Mouse (Mus musculus): Measurements from ENCODE around the gene Tlr6.
A peak's percentile ranks its signal among the peaks of the same experiment; 100 is the strongest.

Tlr6 gene

DNA sequence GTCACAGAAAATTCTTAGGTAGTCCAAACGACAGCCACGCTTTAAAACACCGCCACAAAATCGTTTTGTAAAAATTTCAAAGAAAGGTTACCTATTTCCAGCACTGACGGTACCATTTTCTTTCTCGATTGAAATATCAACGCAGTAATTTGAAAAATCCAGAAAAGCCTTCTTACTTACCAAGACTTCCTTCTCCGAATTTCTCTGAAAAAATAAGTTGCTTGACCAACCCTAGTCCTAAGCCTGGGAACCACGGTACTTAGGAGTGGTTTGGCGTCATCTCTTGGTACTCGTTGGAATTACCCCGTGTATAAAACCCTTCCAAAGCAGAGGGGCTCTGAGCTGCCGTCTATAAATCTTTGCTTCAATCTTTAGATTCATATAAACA is at the start of gene Tlr6:
Tlr6 (minus strand) TSS at position 255 of the 388 bp plus-strand sequence.
- no peaks in the 10 kb centered on the region for H3K36me3 ChIP-seq (ENCODE audit: control insufficient read depth, insufficient read depth, low read length, poor library complexity, severe bottlenecking)
- H3K27me3 ChIP-seq (ENCODE audit: control insufficient read depth, insufficient read depth, low read length, poor library complexity, severe bottlenecking), result no peaks in the 10 kb centered on the region
- DNase-seq (ENCODE audit: low read depth, low spot score), result peak; percentile 63

DNA sequence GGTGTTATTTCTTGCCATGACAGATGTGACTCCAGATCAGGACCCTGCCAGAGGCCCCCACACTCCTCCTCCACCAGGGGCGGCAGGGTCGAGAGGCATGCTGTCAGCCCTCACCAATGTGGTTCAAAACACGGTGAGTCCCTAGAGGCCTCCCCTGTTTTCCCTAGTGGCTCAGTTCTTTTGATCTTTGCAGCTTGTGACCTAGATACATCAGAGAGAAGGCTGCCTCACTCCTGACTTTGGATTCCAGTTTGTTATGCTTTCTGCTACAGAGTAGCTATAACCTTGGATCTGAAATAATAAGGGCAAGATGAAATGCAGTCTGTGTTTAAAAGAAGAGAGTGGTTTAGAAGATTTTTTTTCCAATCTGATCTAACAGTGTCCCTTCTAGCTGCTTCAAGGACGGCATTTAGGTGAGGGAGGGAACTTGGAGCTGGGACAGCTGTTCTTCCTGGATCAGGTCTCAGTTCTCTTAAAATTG is 46.2 kb upstream of the Tlr6 start:
- H3K36me3 ChIP-seq (ENCODE audit: control insufficient read depth, insufficient read depth, low read length, poor library complexity, severe bottlenecking), result no peaks in the 10 kb centered on the region
- H3K27me3 ChIP-seq (ENCODE audit: control insufficient read depth, insufficient read depth, low read length, poor library complexity, severe bottlenecking), result no peaks in the 10 kb centered on the region
- DNase-seq (ENCODE audit: low read depth, low spot score), result peak; percentile 43

DNA sequence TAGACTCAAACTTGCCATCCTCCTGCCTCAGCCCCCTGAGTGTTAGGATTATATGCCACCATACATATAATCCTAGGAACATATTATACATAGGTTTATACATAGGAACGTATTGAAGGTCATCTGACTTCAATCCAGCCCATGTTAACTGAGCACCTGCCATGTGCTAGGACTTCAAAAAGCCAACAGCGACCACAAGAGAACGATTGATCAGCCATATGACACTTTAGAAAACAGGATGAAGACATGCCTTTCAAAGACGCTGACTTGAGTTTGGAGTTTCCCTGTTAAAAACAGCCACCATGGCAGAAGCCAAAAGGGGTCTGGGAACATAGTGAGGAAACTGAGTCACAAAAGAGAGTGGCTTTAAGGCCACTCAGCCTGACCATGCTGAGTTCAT is 45.4 kb upstream of the Tlr6 start:
- DNase-seq (ENCODE audit: low read depth, low spot score), result no peak
- no peaks in the 10 kb centered on the region for H3K36me3 ChIP-seq (ENCODE audit: control insufficient read depth, insufficient read depth, low read length, poor library complexity, severe bottlenecking)
- no peaks in the 10 kb centered on the region for H3K27me3 ChIP-seq (ENCODE audit: control insufficient read depth, insufficient read depth, low read length, poor library complexity, severe bottlenecking)

DNA sequence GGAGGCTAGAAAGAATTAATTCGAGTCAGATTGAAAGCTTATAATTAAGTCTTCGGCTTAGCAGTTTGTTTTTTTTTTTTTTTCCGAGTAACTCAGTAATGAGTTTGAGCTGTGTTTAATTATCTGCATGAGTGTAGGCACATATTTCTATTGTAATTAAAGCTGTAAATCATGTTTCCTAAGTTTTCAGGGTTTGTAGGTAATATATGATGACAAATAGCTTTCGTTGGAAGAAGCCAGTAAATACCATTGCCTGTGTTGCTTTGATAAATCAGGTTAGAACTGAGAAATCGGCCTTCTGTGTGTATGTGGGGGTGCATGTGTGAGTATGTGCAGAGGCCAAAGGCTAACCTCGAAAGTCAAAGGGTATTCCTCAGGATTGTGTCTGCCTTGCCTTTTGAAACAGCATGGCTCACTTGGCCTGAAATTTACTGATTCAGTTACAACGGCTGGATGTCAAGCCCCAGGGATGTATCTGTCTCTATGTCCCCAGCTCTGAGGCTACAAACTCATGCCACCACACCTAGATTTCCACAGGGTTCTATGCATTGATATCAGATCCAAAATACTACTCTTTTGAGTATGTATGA is 44.1 kb upstream of the Tlr6 start:
- H3K36me3 ChIP-seq (ENCODE audit: control insufficient read depth, insufficient read depth, low read length, poor library complexity, severe bottlenecking), result no peaks in the 10 kb centered on the region
- no peaks in the 10 kb centered on the region for H3K27me3 ChIP-seq (ENCODE audit: control insufficient read depth, insufficient read depth, low read length, poor library complexity, severe bottlenecking)
- DNase-seq (ENCODE audit: low read depth, low spot score), result no peak

DNA sequence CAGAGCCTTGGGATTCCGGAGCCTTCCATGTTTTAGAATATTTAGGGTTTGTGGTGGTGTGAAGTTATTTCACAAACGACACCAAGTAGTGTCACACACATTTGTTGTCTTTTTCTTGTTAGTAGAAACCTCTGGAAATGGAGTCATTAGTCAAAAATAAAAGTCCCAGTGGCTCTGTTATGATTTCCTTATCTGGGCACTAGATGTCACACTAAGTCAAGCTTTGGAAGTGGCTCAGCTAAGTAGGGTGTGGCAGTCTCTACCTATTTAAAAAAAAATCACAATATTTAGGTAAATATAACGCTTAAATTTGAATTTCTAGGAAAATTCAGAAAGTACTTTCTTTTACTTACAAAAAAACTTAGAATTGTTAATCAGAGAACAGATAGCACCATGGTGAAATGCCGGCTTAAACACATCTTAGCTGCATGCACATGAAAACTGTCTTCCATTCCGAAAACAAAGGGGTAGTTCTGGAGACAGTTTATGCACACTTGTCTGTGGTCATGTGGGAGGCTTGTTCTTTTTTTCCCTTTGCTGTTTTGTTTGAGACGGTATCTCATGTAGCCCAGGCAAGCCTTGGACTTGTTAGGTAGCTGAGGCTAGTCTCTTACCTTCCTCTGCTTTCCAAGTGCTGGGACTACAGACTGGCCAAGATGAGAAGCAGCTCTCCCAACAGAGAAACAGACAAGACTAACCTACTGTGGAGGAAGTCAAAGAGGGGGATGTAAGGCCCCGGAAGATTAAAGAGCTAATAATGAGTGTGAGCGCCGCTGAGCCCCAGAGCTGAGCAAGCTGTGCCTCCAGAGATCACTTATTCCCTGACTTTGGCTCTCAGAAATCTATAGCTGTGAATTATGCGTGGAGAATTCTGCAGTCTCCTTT is 43.3 kb upstream of the Tlr6 start:
- peak; percentile 71 for DNase-seq (ENCODE audit: low read depth, low spot score)
- H3K27me3 ChIP-seq (ENCODE audit: control insufficient read depth, insufficient read depth, low read length, poor library complexity, severe bottlenecking), result no peaks in the 10 kb centered on the region
- no peaks in the 10 kb centered on the region for H3K36me3 ChIP-seq (ENCODE audit: control insufficient read depth, insufficient read depth, low read length, poor library complexity, severe bottlenecking)

DNA sequence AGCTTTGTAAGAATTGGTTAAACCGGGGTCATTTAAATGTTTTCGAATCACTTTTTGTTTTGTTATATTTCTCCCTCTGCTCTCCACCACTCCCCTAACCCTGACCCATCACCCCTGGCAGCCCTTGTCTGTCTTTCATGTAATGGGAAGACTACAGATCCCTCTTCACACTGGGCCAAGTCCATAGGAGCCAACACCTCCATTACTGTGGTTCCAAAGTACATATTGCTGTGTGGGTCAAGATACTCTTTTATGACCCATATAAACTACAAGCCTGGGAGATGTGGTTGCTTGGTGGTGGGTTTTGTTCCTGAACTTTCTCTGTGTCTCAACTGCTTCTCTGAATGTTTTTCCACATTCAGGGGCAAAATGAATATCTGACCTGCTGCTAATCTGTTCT is 35.5 kb upstream of the Tlr6 start:
- DNase-seq (ENCODE audit: low read depth, low spot score), result no peak
- H3K27me3 ChIP-seq (ENCODE audit: control insufficient read depth, insufficient read depth, low read length, poor library complexity, severe bottlenecking), result no peaks in the 10 kb centered on the region
- no peaks in the 10 kb centered on the region for H3K36me3 ChIP-seq (ENCODE audit: control insufficient read depth, insufficient read depth, low read length, poor library complexity, severe bottlenecking)

DNA sequence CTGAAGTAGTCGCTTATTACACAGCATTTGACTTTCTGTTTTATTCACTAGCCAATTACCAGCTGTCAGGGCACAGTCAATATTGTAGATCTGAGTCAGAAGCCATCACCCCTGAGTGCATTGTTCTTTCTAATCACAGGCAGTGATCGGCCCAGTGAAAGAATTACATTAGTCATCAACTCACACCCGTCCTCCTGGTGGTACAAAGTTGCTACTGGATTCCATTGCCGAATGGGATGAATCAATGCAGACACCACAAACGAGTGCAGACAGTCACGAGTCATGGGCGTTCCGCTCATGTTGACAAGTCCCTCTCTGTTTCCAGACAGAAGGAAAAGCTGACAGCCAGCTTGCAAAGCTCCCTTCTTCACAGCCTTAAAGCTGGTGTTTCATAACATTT is 32.6 kb upstream of the Tlr6 start:
- DNase-seq (ENCODE audit: low read depth, low spot score), result no peak
- no peaks in the 10 kb centered on the region for H3K36me3 ChIP-seq (ENCODE audit: control insufficient read depth, insufficient read depth, low read length, poor library complexity, severe bottlenecking)
- H3K27me3 ChIP-seq (ENCODE audit: control insufficient read depth, insufficient read depth, low read length, poor library complexity, severe bottlenecking), result no peaks in the 10 kb centered on the region

DNA sequence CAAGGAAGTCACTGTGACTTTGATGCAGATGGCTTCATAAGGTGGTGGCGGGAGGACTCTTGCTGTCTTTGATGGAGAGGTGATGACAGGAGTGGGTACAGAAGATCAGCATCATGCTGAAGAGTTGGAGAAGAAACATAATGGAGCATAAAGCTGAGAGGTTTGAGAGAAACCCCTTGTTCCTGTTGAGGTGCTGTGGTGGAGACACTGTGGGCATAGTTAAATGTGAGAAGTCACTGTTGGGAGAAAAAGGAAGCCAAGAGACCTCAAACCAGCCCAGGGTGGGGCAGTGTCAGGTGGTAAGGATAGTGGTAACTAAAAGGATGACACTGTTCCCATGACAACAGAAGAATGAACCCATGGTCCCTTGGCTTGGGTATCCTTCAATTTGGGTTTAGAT is 30.0 kb upstream of the Tlr6 start:
- Histone ChIP-seq H3K27me3 (ENCODE audit: control insufficient read depth, insufficient read depth, low read length, poor library complexity, severe bottlenecking) (no peaks in the 10 kb centered on the region), H3K36me3 (ENCODE audit: control insufficient read depth, insufficient read depth, low read length, poor library complexity, severe bottlenecking) (no peaks in the 10 kb centered on the region)
- peak; percentile 57 for DNase-seq (ENCODE audit: low read depth, low spot score)

DNA sequence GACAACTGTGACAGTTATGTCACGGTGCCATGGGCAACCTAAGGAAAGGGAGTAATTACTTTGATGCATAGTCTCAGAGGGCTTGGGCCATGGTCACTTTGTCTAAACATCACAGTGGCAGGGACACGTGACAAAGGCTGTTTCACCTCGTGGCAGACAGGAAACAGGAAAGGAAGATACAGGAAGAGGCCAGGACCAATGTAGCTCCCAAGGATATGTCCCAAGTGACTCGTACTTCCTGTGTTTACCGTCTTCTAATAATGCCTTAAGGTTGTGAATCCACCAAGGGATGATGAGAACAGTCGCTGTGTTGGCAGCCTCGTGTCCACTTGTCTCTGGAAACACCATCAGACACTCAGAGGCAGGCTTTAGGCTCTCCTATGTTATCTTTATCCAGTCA is 26.1 kb upstream of the Tlr6 start:
- Histone ChIP-seq H3K27me3 (ENCODE audit: control insufficient read depth, insufficient read depth, low read length, poor library complexity, severe bottlenecking) (no peaks in the 10 kb centered on the region), H3K36me3 (ENCODE audit: control insufficient read depth, insufficient read depth, low read length, poor library complexity, severe bottlenecking) (no peaks in the 10 kb centered on the region)
- DNase-seq (ENCODE audit: low read depth, low spot score), result no peak

DNA sequence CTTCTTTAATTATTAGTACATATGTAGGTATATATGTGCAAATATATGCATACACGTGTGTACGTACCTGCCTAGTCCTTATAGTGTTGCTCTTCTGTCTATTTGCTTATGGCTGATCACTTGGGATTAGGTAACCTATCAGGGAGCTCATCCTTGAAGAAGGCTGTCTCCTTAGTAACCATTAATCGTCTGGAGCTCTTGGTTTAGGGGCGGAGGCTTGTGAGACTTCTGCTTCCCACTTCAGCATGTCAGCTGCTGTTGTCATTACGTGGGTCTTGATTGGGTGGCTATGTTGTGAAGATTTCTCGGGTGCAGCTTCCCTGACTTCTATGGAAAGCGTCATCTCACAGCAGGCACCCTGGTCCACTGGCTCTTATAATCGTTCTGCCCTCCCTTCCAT is 17.2 kb upstream of the Tlr6 start:
- no peak for DNase-seq (ENCODE audit: low read depth, low spot score)
- Histone ChIP-seq H3K27me3 (ENCODE audit: control insufficient read depth, insufficient read depth, low read length, poor library complexity, severe bottlenecking) (no peaks in the 10 kb centered on the region), H3K36me3 (ENCODE audit: control insufficient read depth, insufficient read depth, low read length, poor library complexity, severe bottlenecking) (no peaks in the 10 kb centered on the region; the same call in 1 of the 2 replicates)

DNA sequence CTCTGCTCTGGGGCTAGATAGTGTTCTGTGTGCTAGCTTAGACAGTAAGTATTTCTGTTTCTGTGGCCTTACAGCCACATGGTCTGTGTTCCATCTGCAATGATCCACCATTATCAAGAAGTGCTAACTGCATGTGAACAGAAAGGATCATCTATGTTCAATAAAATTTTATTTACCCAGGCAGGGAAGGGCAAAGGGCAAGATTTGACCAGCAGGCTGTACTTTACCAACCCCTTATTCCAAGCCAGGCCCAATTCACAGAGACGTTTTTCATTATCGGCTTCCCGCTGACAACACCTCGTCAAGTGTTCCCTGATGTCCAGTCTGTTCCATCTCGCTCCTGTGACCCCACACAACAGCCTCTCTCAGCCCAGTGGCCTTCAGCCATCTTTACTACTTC is 15.2 kb upstream of the Tlr6 start:
- Histone ChIP-seq H3K27me3 (ENCODE audit: control insufficient read depth, insufficient read depth, low read length, poor library complexity, severe bottlenecking) (no peaks in the 10 kb centered on the region), H3K36me3 (ENCODE audit: control insufficient read depth, insufficient read depth, low read length, poor library complexity, severe bottlenecking) (no peaks in the 10 kb centered on the region; the same call in 1 of the 2 replicates)
- DNase-seq (ENCODE audit: low read depth, low spot score), result no peak

DNA sequence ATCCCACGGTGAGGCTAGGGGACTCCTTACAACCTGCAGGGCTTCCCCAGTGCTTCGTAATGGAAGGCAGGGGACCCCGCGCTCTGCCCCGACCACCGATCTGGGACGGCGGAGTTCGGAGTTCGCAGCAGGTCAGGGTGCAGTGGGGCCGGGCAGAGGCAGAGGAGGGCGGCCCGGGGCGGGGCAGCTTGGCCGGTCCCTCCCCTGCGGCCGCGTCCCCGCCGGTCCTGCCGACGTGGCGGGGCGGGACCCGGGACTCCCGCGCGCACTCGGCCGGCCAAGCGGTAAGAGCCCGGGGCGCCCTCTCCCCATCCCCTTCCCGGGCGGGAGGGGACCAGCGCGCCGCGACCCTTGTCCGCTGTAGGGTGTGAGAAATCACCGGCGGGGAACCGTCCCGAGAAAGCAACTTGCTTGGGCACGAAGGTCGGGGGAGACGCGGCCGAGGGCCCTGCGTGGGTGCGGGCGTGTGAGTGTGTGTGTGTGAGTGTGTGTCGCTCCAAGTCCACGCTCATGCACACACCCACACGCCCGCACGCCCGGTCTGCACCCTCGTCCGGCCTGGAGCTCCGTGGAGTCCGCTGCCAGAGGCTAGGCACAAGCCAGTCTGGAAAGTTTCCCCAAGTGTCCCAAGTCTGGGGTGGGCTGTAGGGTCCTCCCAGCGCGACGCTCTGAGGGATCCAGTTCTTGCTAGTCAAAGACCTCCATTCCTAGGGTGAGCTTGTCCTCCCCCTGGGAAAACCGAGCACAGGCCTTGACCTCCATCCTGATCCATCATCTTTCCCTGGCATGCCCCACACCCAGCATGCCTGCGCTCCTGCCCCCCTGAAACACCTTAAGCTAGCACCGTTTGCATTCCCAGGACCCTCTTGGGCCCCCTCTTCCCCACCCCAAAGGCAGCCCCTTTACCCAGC is 10.2 kb upstream of the Tlr6 start, which contains the start of gene Fam114a1:
Fam114a1 (plus strand) TSS at position 211 of the 911 bp plus-strand sequence.
- no peaks in the 10 kb centered on the region for H3K27me3 ChIP-seq (ENCODE audit: control insufficient read depth, insufficient read depth, low read length, poor library complexity, severe bottlenecking)
- H3K36me3 ChIP-seq (ENCODE audit: control insufficient read depth, insufficient read depth, low read length, poor library complexity, severe bottlenecking), result no peaks in the 10 kb centered on the region
- DNase-seq (ENCODE audit: low read depth, low spot score), result peak; percentile 58

DNA sequence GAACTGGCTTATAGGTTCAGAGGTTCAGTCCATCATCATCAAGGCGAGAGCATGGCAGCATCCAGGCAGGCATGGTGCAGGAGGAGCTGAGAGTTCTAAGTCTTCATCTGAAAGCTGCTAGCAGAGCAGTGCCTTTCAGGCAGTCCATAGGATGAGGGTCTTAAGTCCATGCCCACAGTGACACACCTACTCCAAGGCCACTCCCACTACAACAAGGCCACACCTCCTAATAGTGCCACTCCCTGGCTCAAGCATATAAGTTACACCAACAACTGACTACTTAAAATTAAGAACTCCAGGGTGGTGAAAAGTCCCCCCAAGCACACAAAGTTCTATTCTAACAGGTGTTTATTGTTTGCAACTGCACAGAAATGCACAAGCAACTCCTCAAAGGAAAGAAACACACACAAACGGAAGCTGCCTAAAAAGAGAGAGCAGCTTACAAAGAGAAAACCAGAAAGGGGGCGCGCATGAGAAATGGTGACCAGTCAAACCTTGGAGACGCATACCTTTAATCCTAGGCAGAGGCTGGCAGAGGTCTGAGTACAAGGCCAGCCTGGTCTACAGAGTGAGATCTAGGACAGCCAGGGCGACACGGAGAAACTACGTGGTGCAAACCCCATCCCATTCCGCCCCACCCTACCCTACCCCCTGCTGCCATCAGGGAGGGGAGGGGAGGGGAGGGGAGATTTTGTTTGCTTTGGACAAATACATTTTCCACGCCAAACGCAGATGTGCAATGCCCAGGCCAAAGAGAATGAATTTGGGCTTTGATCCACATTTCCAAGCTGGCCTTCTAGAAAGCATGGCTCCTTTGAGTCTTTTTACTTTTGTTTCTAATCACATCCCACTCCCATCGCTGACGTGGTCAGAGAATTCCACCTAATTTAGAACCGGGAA is 9.3 kb upstream of the Tlr6 start:
- no peaks in the 10 kb centered on the region for H3K27me3 ChIP-seq (ENCODE audit: control insufficient read depth, insufficient read depth, low read length, poor library complexity, severe bottlenecking)
- peak; percentile 47 for DNase-seq (ENCODE audit: low read depth, low spot score)
- H3K36me3 ChIP-seq (ENCODE audit: control insufficient read depth, insufficient read depth, low read length, poor library complexity, severe bottlenecking), result no peaks in the 10 kb centered on the region

DNA sequence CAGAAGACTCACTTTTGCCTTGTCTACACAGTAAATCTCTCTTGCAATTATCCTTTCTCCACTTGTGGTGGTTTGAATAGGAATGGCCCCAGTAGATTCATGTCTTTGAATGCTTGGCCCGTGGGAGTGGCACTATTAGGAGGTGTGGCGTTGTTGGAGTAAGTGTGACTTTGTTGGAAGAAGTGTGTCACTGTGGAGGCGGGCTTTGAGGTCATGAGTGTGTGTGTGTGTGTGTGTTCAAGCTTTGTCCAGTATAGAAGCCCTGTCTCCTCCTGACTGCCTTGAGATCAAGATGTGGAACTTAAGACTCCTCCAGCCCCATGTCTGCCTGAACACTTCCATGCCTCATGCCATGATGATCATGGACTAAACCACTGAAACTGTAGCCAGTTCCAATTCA is 3.8 kb upstream of the Tlr6 start:
- no peak for DNase-seq (ENCODE audit: low read depth, low spot score)
- Histone ChIP-seq H3K27me3 (ENCODE audit: control insufficient read depth, insufficient read depth, low read length, poor library complexity, severe bottlenecking) (no peaks in the 10 kb centered on the region), H3K36me3 (ENCODE audit: control insufficient read depth, insufficient read depth, low read length, poor library complexity, severe bottlenecking) (no peaks in the 10 kb centered on the region)
